Mouse (Mus musculus): ENCODE data around the gene Pcgf5. TPM values are rescaled to one million over a fixed set of nuclear protein-coding genes. Genes with fewer than 3 reads are reported as not detected.

The Pcgf5 gene
- total RNA-seq, 2 experiments from 2014 or later: 9.5 to 10.5 TPM

DNA sequence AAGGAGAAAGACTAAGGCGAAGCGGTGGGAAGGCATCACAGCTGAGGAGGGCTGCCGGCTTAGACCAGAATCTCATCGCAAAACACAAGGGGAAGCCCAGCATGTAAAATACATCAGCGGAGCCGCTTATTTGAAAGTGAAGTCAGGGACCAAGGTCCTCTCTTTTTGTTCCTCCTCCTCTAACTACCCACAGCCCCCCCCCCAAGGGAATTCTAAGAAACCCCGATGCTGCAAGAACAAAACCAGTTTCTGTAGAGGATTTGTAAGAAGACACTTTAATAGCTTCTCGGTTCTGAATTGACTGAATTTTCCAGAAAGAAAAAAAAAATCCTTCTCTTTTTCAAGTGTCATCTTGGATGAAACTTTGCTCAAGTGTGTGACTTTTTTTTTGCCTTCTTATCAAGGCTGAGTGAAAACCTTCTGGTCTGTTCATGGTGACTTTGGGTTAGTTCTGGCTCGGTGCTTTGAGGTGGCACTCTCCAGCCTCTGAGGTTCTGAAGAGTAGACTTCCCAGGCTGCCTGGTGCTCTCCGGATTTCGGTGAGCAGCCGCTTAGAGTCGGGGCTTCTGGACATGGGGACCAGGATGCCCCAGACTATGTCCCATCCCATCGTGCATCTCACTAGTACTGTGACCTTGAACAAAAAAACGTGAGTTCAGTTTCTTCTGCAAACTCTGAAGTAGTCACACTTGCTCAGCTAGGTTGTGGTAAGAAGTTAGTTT is 30.6 kb downstream of the Pcgf5 start:
- no peak for DNase-seq (ENCODE audit: extremely low spot score in 1 of 2, low spot score in 2 of 2)
- intact Hi-C loops (cut with DNase I): no loop called here

DNA sequence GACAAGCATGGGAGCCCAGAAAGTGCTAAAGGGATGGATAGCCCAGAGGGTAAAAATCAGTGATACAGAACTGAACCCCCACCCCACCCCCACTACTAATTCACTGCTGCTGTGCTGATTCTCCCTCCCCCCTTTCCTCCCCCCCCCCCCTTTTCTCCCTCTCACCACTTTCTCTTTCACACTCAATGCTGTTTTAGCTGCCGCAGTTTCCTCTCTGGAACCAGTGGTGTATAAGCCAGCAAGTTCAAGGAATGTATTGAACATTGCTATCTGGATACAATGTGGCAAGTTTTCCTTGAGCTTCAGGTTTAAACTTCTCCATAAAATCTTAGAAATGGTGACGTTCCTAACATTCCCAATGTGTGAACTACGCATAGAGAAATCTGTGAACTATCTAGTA is 34.8 kb downstream of the Pcgf5 start:
- DNase-seq (ENCODE audit: extremely low spot score in 1 of 2, low spot score in 2 of 2): no peak

DNA sequence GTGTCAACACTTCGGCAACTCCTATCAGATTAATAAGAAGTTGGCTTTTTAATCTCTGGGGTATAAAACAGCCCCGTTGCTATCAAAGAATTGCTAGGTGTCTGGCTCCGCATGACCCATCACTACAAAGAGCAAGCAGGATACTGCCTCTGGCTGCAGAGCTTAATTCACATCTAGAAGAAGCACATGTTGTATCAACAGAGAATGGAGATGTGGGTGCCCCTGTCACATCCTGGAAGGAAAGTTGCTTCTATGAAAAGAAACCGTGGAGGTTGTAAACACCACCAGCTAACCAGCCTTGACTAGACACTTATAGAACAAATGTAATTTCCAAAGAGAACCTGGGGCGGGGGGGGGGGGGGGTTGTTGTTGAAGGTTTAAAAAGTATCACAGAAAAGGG is 35.9 kb downstream of the Pcgf5 start:
- DNase-seq (ENCODE audit: extremely low spot score in 1 of 2, low spot score in 2 of 2): no peak
- intact Hi-C loops (cut with DNase I): no loop called here

More for the DNA sequence above, 34.8 kb downstream of the Pcgf5 start:
- intact Hi-C loops (cut with DNase I): no loop called here

DNA sequence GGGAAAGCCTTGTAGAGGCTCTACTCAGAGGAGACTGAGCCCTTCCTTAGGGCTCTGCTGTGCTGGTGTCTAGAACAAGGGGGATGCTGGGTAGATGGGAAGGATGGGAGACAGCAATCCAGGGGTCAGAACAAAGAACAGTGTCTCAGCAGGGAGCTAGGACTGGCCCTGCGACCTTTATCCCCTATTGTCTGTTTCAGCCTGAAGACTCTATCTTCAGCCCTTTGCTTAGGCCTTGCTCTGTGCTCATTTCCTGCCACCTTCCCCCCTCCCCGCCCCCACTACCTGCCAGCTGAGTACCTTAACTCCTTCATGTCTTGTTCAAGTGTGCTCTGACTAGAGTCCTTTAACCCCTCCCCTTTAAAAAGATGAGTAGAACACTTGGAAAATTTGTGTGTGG is 36.3 kb downstream of the Pcgf5 start:
- intact Hi-C loops (cut with DNase I): no loop called here
- no peak for DNase-seq (ENCODE audit: extremely low spot score in 1 of 2, low spot score in 2 of 2)

DNA sequence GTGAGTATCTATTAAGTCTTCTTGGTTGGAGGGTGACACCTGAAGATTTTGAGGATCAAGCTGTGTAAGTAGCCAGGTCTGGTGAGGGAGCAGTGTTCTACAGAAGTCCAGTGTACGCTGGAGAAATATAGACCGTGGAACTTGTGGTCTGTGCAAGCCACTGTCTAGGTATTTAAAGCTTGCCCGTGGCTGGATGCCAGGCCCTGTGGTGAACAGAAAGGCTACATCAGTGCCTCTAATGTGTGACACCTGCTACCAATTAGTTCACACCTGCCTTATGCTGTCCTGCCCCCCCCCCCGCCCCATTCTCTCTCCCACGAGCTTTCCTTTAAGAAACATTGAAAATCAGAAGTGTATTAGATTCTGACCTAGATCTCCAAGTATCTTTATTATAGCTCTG is 40.4 kb downstream of the Pcgf5 start:
- intact Hi-C loops (cut with DNase I): no loop called here
- DNase-seq (ENCODE audit: extremely low spot score in 1 of 2, low spot score in 2 of 2): no peak

DNA sequence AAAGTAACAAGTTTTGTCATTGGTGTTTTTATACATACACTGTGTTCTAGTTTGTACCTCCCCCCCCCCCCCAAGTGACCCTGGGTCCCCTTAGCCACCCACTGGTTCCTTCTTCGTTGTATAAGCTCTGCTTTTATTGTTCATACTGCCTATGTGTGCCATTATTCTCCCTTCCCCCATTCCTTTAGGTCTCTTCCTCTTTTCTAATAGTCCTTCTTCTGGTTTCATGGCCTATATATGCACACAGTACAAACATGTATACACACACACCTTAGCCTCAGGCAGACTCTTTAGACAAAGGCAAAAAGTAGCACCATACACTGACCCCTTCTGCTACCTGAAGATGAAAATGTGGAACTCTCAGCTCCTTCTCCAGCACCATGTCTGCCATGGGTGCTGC is 42.6 kb downstream of the Pcgf5 start:
- intact Hi-C loops (cut with DNase I): no loop called here
- DNase-seq (ENCODE audit: extremely low spot score in 1 of 2, low spot score in 2 of 2): no peak

DNA sequence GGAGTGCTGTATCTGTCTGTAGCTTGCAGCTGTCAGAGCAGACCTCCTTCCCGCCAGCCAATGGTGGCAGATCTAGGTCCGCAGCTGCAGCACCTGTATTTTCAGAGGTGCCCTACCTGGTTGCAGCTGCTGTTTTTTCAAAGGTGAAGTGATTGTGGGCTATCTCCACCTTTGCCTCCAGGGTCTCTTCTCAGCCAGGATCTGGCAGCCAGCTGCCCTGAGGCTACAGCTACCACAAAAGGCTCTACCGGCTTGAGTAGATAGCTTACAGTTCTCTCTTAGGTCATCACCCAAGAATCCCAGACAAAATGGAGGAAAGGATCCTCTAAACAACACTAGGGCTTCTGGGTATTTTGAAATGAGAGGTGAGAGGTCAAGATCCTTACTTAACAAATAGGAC is 50.4 kb downstream of the Pcgf5 start:
- intact Hi-C loops (cut with DNase I): no loop called here

DNA sequence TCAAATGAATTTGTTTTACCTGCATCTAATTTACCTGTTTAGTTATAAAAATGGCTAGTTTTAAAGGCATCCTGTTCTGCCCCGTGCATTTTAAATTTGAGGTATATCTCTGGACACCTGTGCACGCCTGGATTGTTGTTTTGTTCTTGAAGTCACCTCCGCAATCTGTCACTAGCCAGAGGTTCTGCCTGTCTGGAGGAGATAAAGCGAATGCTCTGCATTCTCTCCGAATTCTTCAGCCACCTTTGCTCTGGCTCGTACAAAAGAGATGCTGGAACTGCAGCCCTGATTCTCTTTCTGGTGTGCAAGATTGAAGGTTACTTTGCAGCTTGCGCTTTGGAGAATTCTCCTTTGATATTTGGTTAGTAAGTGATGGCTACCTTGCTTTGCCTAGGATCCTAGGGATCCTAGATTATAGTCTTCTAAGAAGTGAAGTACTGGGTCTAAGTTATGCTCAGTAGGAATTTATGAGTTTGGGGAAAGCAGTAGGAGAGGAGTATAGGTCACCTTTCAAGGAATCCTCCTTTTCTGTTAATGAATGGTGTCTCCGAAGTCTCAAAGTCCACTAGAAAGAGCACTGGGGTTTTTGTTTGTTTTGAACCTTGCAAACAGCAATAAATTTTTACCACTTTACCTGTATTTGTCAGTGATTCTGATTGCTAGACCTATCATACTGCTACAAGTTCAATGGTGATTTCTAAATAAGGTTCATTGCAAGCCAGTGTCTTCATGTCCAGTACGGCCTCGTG is 60.4 kb downstream of the Pcgf5 start:
- DNase-seq (ENCODE audit: extremely low spot score in 1 of 2, low spot score in 2 of 2): no peak
- intact Hi-C loops (cut with DNase I): no loop called here

More for the DNA sequence above, 50.4 kb downstream of the Pcgf5 start:
- DNase-seq (ENCODE audit: extremely low spot score in 1 of 2, low spot score in 2 of 2): no peak

DNA sequence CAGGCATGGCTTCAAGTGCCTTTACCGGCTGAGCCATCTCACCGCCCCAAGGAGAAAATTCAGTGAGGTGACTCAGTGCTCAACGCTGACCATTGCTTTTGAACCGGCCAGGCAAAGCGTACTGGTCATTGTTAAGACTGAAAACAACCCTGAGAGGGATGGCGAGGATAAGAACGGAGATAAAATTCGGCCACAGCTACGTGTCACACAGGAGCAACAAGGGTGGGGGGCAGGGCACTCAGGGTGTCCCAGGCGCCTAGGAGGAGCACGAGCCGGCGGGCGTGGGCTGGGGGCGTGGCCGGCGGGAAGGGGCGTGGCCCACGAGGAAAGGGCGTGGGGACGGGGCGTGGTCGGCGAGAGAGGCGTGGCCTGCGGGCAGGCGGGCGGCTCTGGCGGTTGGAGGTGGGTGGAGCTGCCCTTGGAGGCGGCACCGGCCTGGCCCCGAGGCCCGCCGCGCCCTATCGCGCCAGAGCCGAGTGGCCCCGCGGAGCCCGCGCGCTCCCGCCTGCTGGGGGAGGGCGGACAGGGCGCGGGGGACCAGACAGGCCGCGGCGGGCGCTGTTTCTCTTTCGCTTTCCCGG is 61.3 kb downstream of the Pcgf5 start:
- DNase-seq (ENCODE audit: extremely low spot score in 1 of 2, low spot score in 2 of 2): peak; percentile 74 to 94

DNA sequence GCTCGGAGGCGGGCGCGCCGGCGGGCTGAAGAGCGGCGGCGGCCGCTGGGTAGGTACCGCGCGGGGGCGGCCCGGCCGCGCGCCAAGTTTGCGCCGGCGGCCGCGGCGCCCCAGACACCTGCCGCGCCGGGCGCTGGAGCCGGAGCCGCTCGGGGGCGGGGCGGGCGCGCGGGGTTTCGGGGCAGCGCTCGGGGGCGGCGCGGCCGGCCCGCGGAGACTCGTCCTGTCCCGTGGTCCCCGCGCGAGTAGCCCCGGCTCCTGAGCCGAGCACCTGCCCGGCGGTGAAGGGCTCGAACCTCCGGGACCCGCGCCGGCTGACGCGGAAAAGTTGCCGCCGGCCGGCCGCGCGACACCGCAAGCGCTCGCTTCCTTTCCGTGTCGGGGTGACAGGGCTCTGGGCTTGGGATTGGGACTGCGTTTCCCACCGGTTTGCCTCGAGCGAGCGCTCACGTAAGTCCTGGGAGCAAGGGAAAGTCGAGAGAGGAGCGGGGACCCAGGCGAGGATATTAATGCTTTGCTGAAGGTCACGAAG is 61.8 kb downstream of the Pcgf5 start:
- intact Hi-C loops (cut with DNase I): no loop called here

More for the DNA sequence above, 61.3 kb downstream of the Pcgf5 start:
- intact Hi-C loops (cut with DNase I): no loop called here

DNA sequence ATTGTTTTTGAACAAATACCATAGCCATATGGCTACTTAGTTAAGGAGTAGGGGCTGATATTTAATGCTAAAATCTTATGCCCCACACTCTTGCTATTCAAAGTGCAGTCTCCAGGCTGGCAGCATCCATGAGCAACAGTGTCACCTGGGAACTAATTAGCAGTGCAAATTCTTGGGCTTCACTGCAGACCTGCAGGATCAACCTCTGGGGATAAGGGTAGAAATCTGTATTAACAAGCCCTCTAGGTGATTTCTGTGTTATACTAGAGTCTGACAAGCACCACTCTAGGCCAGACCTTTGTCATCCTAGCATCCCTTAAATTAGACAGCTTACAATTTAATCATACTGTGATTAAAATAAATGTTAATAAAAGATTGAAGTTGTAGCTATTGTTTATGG is 71.8 kb downstream of the Pcgf5 start:
- intact Hi-C loops (cut with DNase I): loop anchor here (5.0 kb wide), 1 partner anchor 238 kb away; no protein-coding TSS in a partner anchor
- no peak for DNase-seq (ENCODE audit: extremely low spot score in 1 of 2, low spot score in 2 of 2)

More for the DNA sequence above, 61.8 kb downstream of the Pcgf5 start:
- no peak for DNase-seq (ENCODE audit: extremely low spot score in 1 of 2, low spot score in 2 of 2)

DNA sequence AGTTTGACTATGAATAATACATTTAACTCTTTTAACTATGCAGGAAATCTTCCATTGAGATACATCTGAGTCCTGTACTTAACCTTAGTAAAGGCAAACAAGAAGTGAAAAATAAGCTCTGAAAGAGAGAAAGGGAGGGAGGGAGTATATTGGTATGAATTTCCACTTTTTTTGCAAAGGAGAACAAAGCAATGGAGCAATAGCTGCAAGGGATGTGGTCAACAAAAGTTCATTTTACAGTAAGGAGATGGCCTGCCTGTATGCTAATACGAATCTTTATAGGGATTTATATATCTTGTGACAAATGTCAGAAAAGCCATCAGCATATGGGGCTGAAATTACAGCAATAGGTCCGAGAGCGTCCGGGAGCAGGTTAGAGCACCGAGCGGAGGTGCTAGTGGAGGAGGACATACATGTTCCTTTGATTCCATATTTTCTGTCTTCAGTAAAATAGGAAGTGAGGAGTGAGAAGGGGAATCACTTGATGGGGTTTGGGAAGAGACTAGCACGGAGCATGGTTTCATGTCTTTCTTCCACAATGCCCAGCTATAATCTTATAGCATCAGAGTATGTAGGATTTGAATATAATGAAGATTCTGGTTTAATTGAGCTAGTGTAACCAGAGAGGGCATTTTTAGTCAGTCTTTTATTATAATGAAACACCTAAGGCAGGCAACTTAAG is 79.2 kb downstream of the Pcgf5 start:
- DNase-seq (ENCODE audit: extremely low spot score in 1 of 2, low spot score in 2 of 2): no peak
- intact Hi-C loops (cut with DNase I): no loop called here

DNA sequence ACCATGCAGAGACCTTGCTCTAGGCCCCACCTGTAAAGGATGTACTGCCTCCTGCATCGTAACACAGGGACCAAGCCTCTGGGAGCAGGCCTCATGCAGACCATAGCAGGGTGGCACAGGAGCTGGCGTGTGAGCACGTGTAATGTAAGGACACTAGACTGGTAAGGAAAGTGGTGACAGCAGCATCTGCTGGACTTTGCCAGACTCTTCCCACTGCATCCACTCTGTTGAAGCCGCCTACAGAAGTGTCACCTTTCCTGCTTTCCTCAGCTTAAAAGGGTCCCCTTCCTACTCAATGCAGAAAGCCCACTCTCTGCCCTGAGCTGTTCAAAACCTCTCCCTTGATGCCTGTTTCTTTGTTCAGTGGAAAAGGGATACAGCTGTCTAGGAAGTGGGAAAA is 80.0 kb downstream of the Pcgf5 start:
- intact Hi-C loops (cut with DNase I): no loop called here
- no peak for DNase-seq (ENCODE audit: extremely low spot score in 1 of 2, low spot score in 2 of 2)

DNA sequence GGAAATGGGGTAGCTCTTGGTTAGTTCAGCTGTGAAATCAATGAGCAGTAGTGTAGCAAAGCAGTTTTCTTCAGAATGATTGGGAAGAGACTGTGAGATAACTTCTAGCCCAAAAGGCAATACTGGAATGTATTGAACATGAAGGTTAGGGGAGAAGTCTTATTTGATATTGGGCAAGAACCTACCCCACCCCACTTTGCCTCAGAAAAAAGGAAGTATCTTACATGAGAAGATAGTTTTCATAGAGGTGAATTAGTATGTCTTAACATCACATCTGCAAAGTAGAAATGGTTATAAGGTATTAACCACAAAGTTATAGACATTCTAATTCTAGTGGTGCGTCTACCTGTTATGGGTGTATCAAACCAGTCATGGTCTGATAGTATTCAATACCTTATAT is 81.2 kb downstream of the Pcgf5 start:
- no peak for DNase-seq (ENCODE audit: extremely low spot score in 1 of 2, low spot score in 2 of 2)
- intact Hi-C loops (cut with DNase I): no loop called here

DNA sequence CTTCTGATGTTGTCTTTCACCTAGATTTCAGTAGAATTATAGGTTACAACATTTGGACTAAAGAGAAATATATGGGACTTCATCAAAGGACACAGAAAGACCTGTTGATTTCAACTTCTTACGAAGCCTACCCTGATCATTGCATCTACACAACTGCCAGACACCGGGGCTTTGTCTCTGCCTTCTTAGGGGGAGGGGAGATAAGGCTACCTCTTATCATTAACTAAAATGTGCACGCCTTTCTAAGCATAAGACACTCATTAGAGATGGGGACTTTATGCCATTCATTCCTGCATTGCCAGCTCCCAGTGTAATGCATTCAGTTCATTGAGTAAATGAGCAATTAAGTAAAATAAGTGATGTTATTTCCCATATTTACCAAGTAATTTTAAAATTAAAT is 85.1 kb downstream of the Pcgf5 start:
- no peak for DNase-seq (ENCODE audit: extremely low spot score in 1 of 2, low spot score in 2 of 2)
- intact Hi-C loops (cut with DNase I): no loop called here

DNA sequence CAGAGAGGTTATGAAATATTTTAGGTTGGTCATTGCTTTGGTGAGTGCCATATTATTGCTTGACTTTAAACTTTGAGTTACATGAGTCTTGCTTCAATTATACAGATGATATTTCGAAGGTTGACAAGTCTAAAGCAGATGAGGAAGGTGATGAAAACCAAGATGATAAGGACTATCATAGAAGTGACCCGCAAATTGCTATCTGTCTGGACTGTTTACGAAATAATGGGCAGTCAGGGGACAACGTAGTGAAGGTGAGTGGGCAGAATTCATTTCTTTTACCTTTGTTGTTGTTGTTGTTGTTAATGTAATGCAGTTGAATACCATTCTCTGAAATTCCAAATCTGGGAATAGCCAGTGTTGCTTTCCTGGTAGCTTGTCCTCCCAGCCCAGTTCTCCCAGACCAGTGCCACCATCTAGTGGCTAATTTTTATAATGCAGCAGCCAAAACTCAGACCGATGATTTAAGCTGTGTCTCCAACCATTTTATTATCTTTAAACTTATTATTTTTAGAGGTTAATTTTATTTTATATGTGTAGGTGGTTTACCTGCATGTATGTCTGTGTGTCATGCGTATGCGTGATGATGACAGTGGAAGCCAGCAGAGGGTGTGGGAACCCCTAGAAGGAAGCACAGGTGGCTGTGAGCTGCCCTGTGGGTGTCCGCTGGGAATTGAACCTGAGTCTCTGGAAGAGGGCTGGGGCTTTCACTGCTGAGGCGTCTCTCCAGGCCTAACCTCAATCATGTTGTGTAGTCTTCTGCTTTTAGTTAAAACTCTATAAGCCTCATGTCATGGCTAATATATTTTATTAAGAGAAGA is 92.0 kb downstream of the Pcgf5 start:
- DNase-seq (ENCODE audit: extremely low spot score in 1 of 2, low spot score in 2 of 2): peak; percentile 39 to 44
- intact Hi-C loops (cut with DNase I): loop anchor here (1.0 kb wide), 2 partner anchors 257 to 329 kb away; no protein-coding TSS in a partner anchor

DNA sequence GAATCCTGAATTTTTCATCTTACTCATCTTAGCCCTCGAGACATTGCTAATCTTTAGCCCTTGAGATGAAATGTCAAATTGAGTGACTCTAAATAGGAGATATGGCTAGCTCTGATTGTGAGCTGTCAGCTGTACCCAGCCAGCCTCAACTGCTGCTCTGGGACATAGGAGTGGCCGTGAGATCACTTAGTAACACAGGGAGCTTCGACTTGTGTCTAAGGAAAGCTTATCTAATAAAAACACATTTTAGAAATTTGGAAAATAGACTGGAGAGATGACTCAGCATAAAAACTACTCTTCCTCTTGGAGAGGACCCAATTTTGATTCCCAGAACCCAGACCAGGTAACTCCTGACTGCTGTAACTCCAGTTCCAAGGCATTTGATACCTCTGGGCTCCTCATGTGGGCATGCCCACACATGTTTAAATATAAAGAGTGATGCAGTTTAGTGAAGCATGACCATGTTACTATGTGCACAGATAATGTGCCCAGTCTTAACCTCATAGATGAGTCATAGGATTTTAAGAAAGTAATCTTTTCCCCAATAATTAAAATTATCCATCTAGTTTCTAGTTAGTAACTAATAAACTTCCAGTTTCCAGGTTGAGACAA is 103.0 kb downstream of the Pcgf5 start:
- DNase-seq (ENCODE audit: extremely low spot score in 1 of 2, low spot score in 2 of 2): no peak
- intact Hi-C loops (cut with DNase I): no loop called here

DNA sequence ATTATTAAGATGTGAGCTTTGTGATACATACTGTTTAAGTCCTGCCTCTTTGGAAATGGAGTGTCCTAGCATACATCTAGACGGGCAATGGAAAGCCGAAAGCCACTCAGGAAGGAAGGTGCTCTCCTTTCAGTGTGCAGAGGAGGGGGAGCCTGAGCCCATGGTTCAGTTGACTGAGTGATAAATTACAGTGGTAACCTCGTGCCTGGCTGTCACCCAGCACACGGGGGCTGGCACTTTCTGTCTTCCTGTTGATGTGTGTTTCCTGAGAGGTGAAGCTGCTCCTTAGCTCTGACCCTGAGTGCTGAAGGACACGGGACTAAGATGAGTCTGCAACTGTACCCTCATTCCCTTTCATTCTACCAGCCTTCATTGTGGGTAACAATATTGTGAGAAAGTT is 103.6 kb downstream of the Pcgf5 start:
- no peak for DNase-seq (ENCODE audit: extremely low spot score in 1 of 2, low spot score in 2 of 2)
- intact Hi-C loops (cut with DNase I): no loop called here
